Mouse (Mus musculus) bone marrow macrophage, adult 2 months (primary cell): ENCODE measurements around the gene Mapk1.

Source experiments
- CTCF ChIP-seq: IDR thresholded peaks from 2 replicates; pipeline ENCODE4 v1.5.1; 2012; ENCODE audit warnings: low read depth, mild to moderate bottlenecking, low read length, moderate library complexity
- POLR2A ChIP-seq: IDR thresholded peaks from 2 replicates; pipeline ENCODE4 v1.6.1; 2012; ENCODE audit warnings: mild to moderate bottlenecking, low read depth, low read length, borderline replicate concordance

DNA sequence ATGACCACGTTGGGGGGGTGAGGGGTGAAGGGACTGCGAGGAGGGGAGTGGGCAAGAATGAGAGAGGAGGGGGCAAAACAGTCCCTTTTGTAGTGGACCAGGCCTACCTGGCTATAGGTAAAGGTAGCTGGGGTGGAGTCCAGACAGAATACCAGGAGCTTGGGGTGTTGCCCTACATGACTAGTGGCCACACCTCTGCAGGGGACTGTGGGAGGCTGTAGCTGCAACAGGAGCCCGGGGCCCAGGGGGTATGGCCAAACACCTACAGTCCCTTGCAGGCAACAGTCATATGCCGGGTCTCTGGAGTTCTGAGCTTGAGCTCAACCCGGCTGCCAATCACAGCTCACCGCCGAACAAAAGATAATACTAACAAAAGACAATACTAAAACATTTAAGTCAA lies 68.9 kb downstream of the Mapk1 start:
- TF ChIP-seq CTCF (no peak), POLR2A (no peak)
